Mouse (Mus musculus) neural tube, embryonic 10.5 days (tissue): ENCODE measurements around the gene Slc43a1.

Experiments
- DNase-seq: peaks from one replicate; pipeline ENCODE4 v3.0.0-alpha.2; 2017; ENCODE audit warnings: low spot score; ENCODE audit errors: extremely low spot score

Gene Slc43a1

GRCm38 (mm10) chr2:84865616-84866571, 27.2 kb downstream of the Slc43a1 start:
- peak; percentile 82 for DNase-seq

- peak; percentile 73 for DNase-seq
Measured at GRCm38 (mm10) chr2:84868521-84868943, 29.9 kb downstream of the Slc43a1 start.

- DNase-seq, result no peak
Measured at GRCm38 (mm10) chr2:84868977-84869376, 30.3 kb downstream of the Slc43a1 start.

- no peak for DNase-seq
Measured at GRCm38 (mm10) chr2:84870623-84871160, 32.0 kb downstream of the Slc43a1 start.

GRCm38 (mm10) chr2:84872105-84872716, 33.6 kb downstream of the Slc43a1 start:
- no peak for DNase-seq

- DNase-seq, result no peak
Measured at GRCm38 (mm10) chr2:84875842-84876241, 37.2 kb downstream of the Slc43a1 start.

GRCm38 (mm10) chr2:84880590-84880989, 41.9 kb downstream of the Slc43a1 start:
- no peak for DNase-seq

GRCm38 (mm10) chr2:84882606-84883005, 44.0 kb downstream of the Slc43a1 start:
- no peak for DNase-seq

GRCm38 (mm10) chr2:84883084-84883483, 44.4 kb downstream of the Slc43a1 start:
- no peak for DNase-seq

GRCm38 (mm10) chr2:84883530-84883929, 44.9 kb downstream of the Slc43a1 start:
- peak; percentile 42 for DNase-seq

- DNase-seq, result no peak
Measured at GRCm38 (mm10) chr2:84883942-84884341, 45.3 kb downstream of the Slc43a1 start.

GRCm38 (mm10) chr2:84884611-84885010, 46.0 kb downstream of the Slc43a1 start:
- no peak for DNase-seq

GRCm38 (mm10) chr2:84885084-84886055, 46.7 kb downstream of the Slc43a1 start:
- DNase-seq, result peak; percentile 33

GRCm38 (mm10) chr2:84886234-84886731, 47.6 kb downstream of the Slc43a1 start, which contains the start of gene Rtn4rl2:
Gene Rtn4rl2, minus strand, starts transcription at chr2:84886710.
- DNase-seq, result peak; percentile 53

- peak; percentile 79 for DNase-seq
Measured at GRCm38 (mm10) chr2:84886821-84887281, 48.2 kb downstream of the Slc43a1 start.

GRCm38 (mm10) chr2:84887411-84888271, 49.0 kb downstream of the Slc43a1 start:
- peak; percentile 61 for DNase-seq

GRCm38 (mm10) chr2:84888657-84889315, 50.1 kb downstream of the Slc43a1 start:
- peak; percentile 76 for DNase-seq

- DNase-seq, result peak; percentile 52
Measured at GRCm38 (mm10) chr2:84889316-84890044, 50.8 kb downstream of the Slc43a1 start.

GRCm38 (mm10) chr2:84890045-84890340, 51.3 kb downstream of the Slc43a1 start:
- DNase-seq, result peak; percentile 85
